Mouse (Mus musculus): Measurements from ENCODE around the gene Ebpl. TPM values are rescaled to one million over a fixed set of nuclear protein-coding genes. Genes with fewer than 3 reads are reported as not detected.
"Not testable (repeated sequence)": the region's sequence is repeated elsewhere in the genome, so short reads cannot be mapped to it uniquely, and the experiment has no call there.

Ebpl gene
- total RNA-seq, 4 experiments from 2014 or later, result 1.3 to 1.6 (median 1.4) TPM

GRCm38 (mm10) chr14:61327618-61328450 lies 32.4 kb downstream of the Ebpl start:
- peak; percentile 80 for DNase-seq (ENCODE audit: low spot score)

GRCm38 (mm10) chr14:61327007-61327406 lies 33.2 kb downstream of the Ebpl start:
- DNase-seq (ENCODE audit: low spot score), result not testable (repeated sequence)

- DNase-seq (ENCODE audit: low spot score), result no peak
Measured at GRCm38 (mm10) chr14:61322740-61323139, 37.5 kb downstream of the Ebpl start.

GRCm38 (mm10) chr14:61321200-61321599 lies 39.0 kb downstream of the Ebpl start:
- DNase-seq (ENCODE audit: low spot score), result no peak

- DNase-seq (ENCODE audit: low spot score), result no peak
Measured at GRCm38 (mm10) chr14:61320765-61321164, 39.5 kb downstream of the Ebpl start.

- DNase-seq (ENCODE audit: low spot score), result peak; percentile 29
Measured at GRCm38 (mm10) chr14:61316861-61317260, 43.4 kb downstream of the Ebpl start.

- DNase-seq (ENCODE audit: low spot score), result no peak
Measured at GRCm38 (mm10) chr14:61310963-61311362, 49.3 kb downstream of the Ebpl start.

GRCm38 (mm10) chr14:61310036-61310772 lies 50.0 kb downstream of the Ebpl start:
- no peak for DNase-seq (ENCODE audit: low spot score)

- peak; percentile 33 for DNase-seq (ENCODE audit: low spot score)
Measured at GRCm38 (mm10) chr14:61309593-61309992, 50.6 kb downstream of the Ebpl start, which contains the start of gene Arl11. TSS of gene Arl11 (plus strand) at chr14:61309753.

- DNase-seq (ENCODE audit: low spot score), result no peak
Measured at GRCm38 (mm10) chr14:61303969-61304609, 56.1 kb downstream of the Ebpl start.

GRCm38 (mm10) chr14:61302428-61302827 lies 57.8 kb downstream of the Ebpl start:
- no peak for DNase-seq (ENCODE audit: low spot score)

- no peak for DNase-seq (ENCODE audit: low spot score)
Measured at GRCm38 (mm10) chr14:61301323-61301722, 58.9 kb downstream of the Ebpl start.

- no peak for DNase-seq (ENCODE audit: low spot score)
Measured at GRCm38 (mm10) chr14:61299810-61300209, 60.4 kb downstream of the Ebpl start.

- DNase-seq (ENCODE audit: low spot score), result peak; percentile 41
Measured at GRCm38 (mm10) chr14:61294738-61295079, 65.5 kb downstream of the Ebpl start.

GRCm38 (mm10) chr14:61293884-61294737 lies 66.1 kb downstream of the Ebpl start:
- DNase-seq (ENCODE audit: low spot score), result peak; percentile 70

- no peak for DNase-seq (ENCODE audit: low spot score)
Measured at GRCm38 (mm10) chr14:61290664-61291063, 69.6 kb downstream of the Ebpl start.

- no peak for DNase-seq (ENCODE audit: low spot score)
Measured at GRCm38 (mm10) chr14:61288606-61289286, 71.5 kb downstream of the Ebpl start.

Measured in heart, adult 8-10 months (tissue).